Mouse (Mus musculus): ENCODE results near the gene Sox21. TPM values are rescaled to one million over a fixed set of nuclear protein-coding genes. Genes with fewer than 3 reads are reported as not detected.
A peak's percentile ranks its signal among the peaks of the same experiment; 100 is the strongest.

Sox21 gene
- polyA plus RNA-seq, 1 experiment from 2014 or later: 0.07 TPM

DNA sequence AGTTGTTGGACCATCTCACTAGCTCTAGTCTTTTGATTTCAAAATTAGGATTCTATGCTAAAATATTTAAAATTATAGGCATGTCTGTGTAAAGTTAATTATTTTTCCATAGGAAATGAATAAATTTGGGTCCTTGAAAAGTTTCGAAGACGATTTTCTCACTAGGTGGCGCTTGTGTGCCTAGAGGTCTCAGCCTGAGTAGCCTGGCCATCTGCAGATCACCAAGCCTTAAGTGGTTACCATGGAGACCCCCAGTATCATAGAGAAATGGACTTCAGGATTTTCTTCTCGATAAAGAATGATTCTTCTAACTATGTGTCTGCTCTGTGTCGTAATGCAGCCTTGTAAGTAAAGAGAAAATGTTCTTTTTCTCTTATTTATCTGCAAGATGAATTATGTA lies 27.2 kb downstream of the Sox21 start:
- H3K4me2 ChIP-seq (replicated peaks; ENCODE audit: low read depth): no peak overlapping the region
- H3K27ac ChIP-seq (ENCODE audit: low read depth, low read length): no peak overlapping the region
- no peaks in the 10 kb centered on the region for H3K36me3 ChIP-seq (ENCODE audit: control insufficient read depth, insufficient read depth)
- no peak overlapping the region for H3K9ac ChIP-seq (ENCODE audit: low read depth, low read length)
- WGBS: 16% methylated on average over 5 of the region's 5 CpGs
- no peaks in the 10 kb centered on the region for H3K9me3 ChIP-seq (ENCODE audit: control insufficient read depth)
- no peaks in the 10 kb centered on the region; the same call in 1 of the 2 replicates for H3K27me3 ChIP-seq (replicated peaks; ENCODE audit: control insufficient read depth, insufficient read depth, low read length)
- no peaks in the 10 kb centered on the region for H3K4me1 ChIP-seq (replicated peaks; ENCODE audit: control insufficient read depth, insufficient read depth, low read length)
- peak; percentile 72 for TF ChIP-seq CTCF (IDR thresholded peaks at IDR 0.05; ENCODE audit: low read depth)
- H3K4me3 ChIP-seq (ENCODE audit: low read depth, low read length): no peak overlapping the region
- ATAC-seq: no peak

DNA sequence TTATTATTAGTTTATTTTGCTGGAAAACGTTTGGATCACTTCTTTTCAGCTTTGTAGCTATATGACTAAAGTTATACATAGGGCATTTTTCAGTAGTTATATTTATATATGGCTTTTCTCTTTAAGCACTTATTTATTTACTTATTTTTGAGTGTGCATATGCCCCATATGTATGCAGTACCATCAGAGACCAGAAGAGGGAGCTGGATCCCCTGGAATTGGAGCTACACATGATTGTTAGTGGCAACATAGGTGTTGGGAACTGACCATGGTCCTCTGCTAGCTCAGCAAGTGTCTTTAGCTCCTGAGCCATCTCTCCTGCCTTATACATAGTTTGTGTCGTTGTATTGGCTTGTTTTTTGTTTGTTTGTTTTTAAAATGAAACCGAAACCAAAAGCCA lies 29.5 kb downstream of the Sox21 start:
- no peak overlapping the region for H3K4me3 ChIP-seq (ENCODE audit: low read depth, low read length)
- H3K4me1 ChIP-seq (replicated peaks; ENCODE audit: control insufficient read depth, insufficient read depth, low read length): no peaks in the 10 kb centered on the region
- no peak for ATAC-seq
- no peak overlapping the region for H3K27ac ChIP-seq (ENCODE audit: low read depth, low read length)
- no peaks in the 10 kb centered on the region; the same call in 1 of the 2 replicates for H3K27me3 ChIP-seq (replicated peaks; ENCODE audit: control insufficient read depth, insufficient read depth, low read length)
- WGBS: 76% methylated on average over 3 of the region's 3 CpGs
- no peak overlapping the region for H3K9ac ChIP-seq (ENCODE audit: low read depth, low read length)
- peaks cover 3% of the 10 kb centered on the region; the same call in 1 of the 2 replicates for H3K9me3 ChIP-seq (ENCODE audit: control insufficient read depth)
- TF ChIP-seq CTCF (IDR thresholded peaks at IDR 0.05; ENCODE audit: low read depth): peak; percentile 48
- no peaks in the 10 kb centered on the region for H3K36me3 ChIP-seq (ENCODE audit: control insufficient read depth, insufficient read depth)
- H3K4me2 ChIP-seq (replicated peaks; ENCODE audit: low read depth): no peak overlapping the region

DNA sequence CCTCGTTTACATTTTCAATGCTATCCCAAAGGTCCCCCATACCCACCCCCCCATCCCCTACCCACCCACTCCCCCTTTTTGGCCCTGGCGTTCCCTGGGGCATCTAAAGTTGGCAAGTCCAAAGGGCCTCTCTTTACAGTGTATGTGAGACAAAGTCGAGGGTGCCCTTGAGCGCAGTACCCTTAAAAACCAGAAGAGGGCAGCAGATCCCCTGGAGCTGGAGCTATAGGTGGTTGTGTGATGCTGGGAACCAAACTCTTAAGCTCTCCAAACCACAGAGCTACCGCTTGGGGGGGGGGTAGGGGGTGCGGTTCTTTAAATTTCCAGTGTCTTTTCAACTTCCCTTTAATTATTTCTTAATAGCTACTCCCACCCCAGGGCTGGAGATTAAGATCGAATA lies 33.8 kb downstream of the Sox21 start:
- Histone ChIP-seq H3K9ac (ENCODE audit: low read depth, low read length) (no peak overlapping the region), H3K4me3 (ENCODE audit: low read depth, low read length) (no peak overlapping the region), H3K27ac (ENCODE audit: low read depth, low read length) (no peak overlapping the region), H3K4me1 (replicated peaks; ENCODE audit: control insufficient read depth, insufficient read depth, low read length) (no peaks in the 10 kb centered on the region), H3K9me3 (ENCODE audit: control insufficient read depth) (peaks cover 3% of the 10 kb centered on the region; the same call in 1 of the 2 replicates), H3K36me3 (ENCODE audit: control insufficient read depth, insufficient read depth) (no peaks in the 10 kb centered on the region), H3K4me2 (replicated peaks; ENCODE audit: low read depth) (no peak overlapping the region), H3K27me3 (replicated peaks; ENCODE audit: control insufficient read depth, insufficient read depth, low read length) (no peaks in the 10 kb centered on the region)
- peak; percentile 48 for TF ChIP-seq CTCF (IDR thresholded peaks at IDR 0.05; ENCODE audit: low read depth)
- WGBS: 80% methylated on average over 7 of the region's 7 CpGs
- no peak for ATAC-seq

DNA sequence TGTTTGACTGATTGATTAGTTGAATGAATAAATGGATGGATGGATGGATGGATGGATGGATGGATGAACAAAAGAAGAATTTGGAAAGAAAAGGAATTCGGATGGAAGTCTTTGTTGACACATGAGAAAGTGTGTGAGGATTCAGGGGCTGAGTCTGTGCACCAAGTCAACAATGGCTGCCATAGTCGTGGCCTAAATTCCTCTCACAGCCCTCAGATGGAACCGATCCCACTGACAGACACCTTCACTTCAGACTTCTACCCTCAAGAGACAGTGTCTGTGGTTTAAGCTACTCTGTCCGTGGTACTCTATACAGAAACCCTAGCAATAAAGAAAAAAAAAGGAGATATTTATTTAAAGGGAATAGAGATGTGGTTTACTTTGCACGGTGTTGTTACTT lies 34.8 kb downstream of the Sox21 start:
- H3K27ac ChIP-seq (ENCODE audit: low read depth, low read length): no peak overlapping the region
- H3K4me1 ChIP-seq (replicated peaks; ENCODE audit: control insufficient read depth, insufficient read depth, low read length): no peaks in the 10 kb centered on the region
- TF ChIP-seq CTCF (IDR thresholded peaks at IDR 0.05; ENCODE audit: low read depth): no peak
- H3K4me2 ChIP-seq (replicated peaks; ENCODE audit: low read depth): no peak overlapping the region
- 0 out of 2 replicates have a peak, but pooled peaks cover 4% of the 10 kb centered on the region for H3K27me3 ChIP-seq (replicated peaks; ENCODE audit: control insufficient read depth, insufficient read depth, low read length)
- no peak overlapping the region for H3K9ac ChIP-seq (ENCODE audit: low read depth, low read length)
- no peaks in the 10 kb centered on the region for H3K36me3 ChIP-seq (ENCODE audit: control insufficient read depth, insufficient read depth)
- WGBS: 77% methylated on average over 5 of the region's 5 CpGs
- ATAC-seq: no peak
- peaks cover 3% of the 10 kb centered on the region; the same call in 1 of the 2 replicates for H3K9me3 ChIP-seq (ENCODE audit: control insufficient read depth)
- no peak overlapping the region for H3K4me3 ChIP-seq (ENCODE audit: low read depth, low read length)

DNA sequence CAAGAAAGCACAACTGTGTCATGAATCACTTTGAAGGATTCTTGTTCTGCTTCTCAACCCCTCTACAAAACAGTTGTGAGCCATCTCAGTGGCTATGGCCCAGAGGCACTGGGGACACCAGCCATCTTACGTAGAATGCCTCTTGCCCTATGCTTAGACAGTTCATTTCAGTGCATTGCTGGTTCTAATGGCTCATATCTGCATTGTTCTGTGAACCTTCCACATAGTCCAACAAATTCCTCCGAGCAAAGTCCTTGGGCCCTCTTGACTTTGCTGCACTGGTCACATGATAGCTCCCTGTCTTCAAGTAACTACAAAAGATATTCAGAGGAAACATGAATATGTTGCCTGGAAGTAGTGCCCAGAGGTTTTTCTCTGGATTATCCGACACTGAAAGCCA lies 36.1 kb downstream of the Sox21 start:
- ATAC-seq: peak; percentile 91
- Histone ChIP-seq H3K4me1 (replicated peaks; ENCODE audit: control insufficient read depth, insufficient read depth, low read length) (no peaks in the 10 kb centered on the region), H3K9ac (ENCODE audit: low read depth, low read length) (no peak overlapping the region), H3K4me2 (replicated peaks; ENCODE audit: low read depth) (no peak overlapping the region), H3K9me3 (ENCODE audit: control insufficient read depth) (peaks cover 3% of the 10 kb centered on the region; the same call in 1 of the 2 replicates), H3K27me3 (replicated peaks; ENCODE audit: control insufficient read depth, insufficient read depth, low read length) (0 out of 2 replicates have a peak, but pooled peaks cover 4% of the 10 kb centered on the region), H3K4me3 (ENCODE audit: low read depth, low read length) (no peak overlapping the region), H3K36me3 (ENCODE audit: control insufficient read depth, insufficient read depth) (no peaks in the 10 kb centered on the region), H3K27ac (ENCODE audit: low read depth, low read length) (no peak overlapping the region)
- TF ChIP-seq CTCF (IDR thresholded peaks at IDR 0.05; ENCODE audit: low read depth): no peak
- 75% methylated on average over 3 of the region's 3 CpGs for WGBS

DNA sequence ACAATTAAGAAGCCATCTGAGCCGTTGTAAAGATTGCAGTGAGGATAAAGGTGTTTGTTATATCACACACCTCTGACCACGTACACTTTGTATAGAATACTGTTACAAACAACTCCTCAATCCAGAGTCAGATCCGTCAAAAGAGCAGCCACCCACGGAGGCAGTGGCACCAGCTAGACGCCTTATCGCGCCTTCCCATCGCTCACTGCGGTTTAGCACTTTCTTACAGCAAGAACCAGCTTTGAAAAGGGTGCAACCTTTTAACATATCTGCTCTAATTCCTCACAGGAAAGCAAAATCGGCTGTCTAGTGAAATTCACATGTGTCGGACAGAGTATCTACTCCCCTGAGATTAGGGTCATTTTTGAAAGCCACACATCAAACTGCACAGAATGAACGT lies 39.8 kb downstream of the Sox21 start:
- peaks cover 8% of the 10 kb centered on the region; the same call in 1 of the 2 replicates for H3K27me3 ChIP-seq (replicated peaks; ENCODE audit: control insufficient read depth, insufficient read depth, low read length)
- ATAC-seq: no peak
- no peak overlapping the region for H3K4me3 ChIP-seq (ENCODE audit: low read depth, low read length)
- H3K9me3 ChIP-seq (ENCODE audit: control insufficient read depth): no peaks in the 10 kb centered on the region
- H3K36me3 ChIP-seq (ENCODE audit: control insufficient read depth, insufficient read depth): no peaks in the 10 kb centered on the region
- no peak overlapping the region for H3K4me2 ChIP-seq (replicated peaks; ENCODE audit: low read depth)
- no peak overlapping the region for H3K9ac ChIP-seq (ENCODE audit: low read depth, low read length)
- no peaks in the 10 kb centered on the region for H3K4me1 ChIP-seq (replicated peaks; ENCODE audit: control insufficient read depth, insufficient read depth, low read length)
- TF ChIP-seq CTCF (IDR thresholded peaks at IDR 0.05; ENCODE audit: low read depth): no peak
- no peak overlapping the region for H3K27ac ChIP-seq (ENCODE audit: low read depth, low read length)
- WGBS: 69% methylated on average over 12 of the region's 12 CpGs

All from intestine, postnatal 0 days (tissue).